Mouse (Mus musculus): Measurements from ENCODE around the gene Vps9d1. TPM values are rescaled to one million over a fixed set of nuclear protein-coding genes. Genes with fewer than 3 reads are reported as not detected.
A peak's percentile ranks its signal among the peaks of the same experiment; 100 is the strongest.
"Not testable (repeated sequence)": the region's sequence is repeated elsewhere in the genome, so short reads cannot be mapped to it uniquely, and the experiment has no call there.

Gene Vps9d1
- polyA plus RNA-seq, 1 experiment: 30.1 TPM

- H3K4me3 ChIP-seq (replicated peaks; ENCODE audit: control insufficient read depth, low read depth, low read length): peak within 1 kb of the TSS; percentile 86
- WGBS: 3% methylated on average over 57 of the region's 57 CpGs
- H3K27ac ChIP-seq (ENCODE audit: control insufficient read depth, insufficient read depth, low read depth, low read length, poor library complexity): no peak within 1 kb of the TSS
- TF ChIP-seq CTCF (IDR thresholded peaks at IDR 0.05; ENCODE audit: control insufficient read depth, insufficient read depth, low read length) (0 out of 2 replicates have a peak, but pooled peaks have one; percentile 1), POLR2A (IDR thresholded peaks at IDR 0.05; ENCODE audit: borderline replicate concordance, control insufficient read depth, low read depth, low read length) (peak; percentile 57; the same call in 1 of the 2 replicates)
- H3K4me1 ChIP-seq (ENCODE audit: control insufficient read depth, insufficient read depth, low read length): peaks cover 2% of the 10 kb centered on the region; the same call in 1 of the 2 replicates
These were observed 18.3 kb downstream of the Vps9d1 start, which contains the start of gene Spata2l for GRCm38 (mm10) chr8:123235520-123236497. Gene Spata2l (minus strand): TSS chr8:123236233.

- TF ChIP-seq CTCF (IDR thresholded peaks at IDR 0.05; ENCODE audit: control insufficient read depth, insufficient read depth, low read length) (no peak), POLR2A (IDR thresholded peaks at IDR 0.05; ENCODE audit: borderline replicate concordance, control insufficient read depth, low read depth, low read length) (no peak)
- H3K4me3 ChIP-seq (replicated peaks; ENCODE audit: control insufficient read depth, low read depth, low read length): peak overlapping the region; percentile 86
- H3K27ac ChIP-seq (ENCODE audit: control insufficient read depth, insufficient read depth, low read depth, low read length, poor library complexity): no peak overlapping the region
- peaks cover 2% of the 10 kb centered on the region; the same call in 1 of the 2 replicates for H3K4me1 ChIP-seq (ENCODE audit: control insufficient read depth, insufficient read depth, low read length)
- WGBS: 35% methylated on average over 13 of the region's 13 CpGs
These were observed 19.1 kb downstream of the Vps9d1 start for GRCm38 (mm10) chr8:123234918-123235519.

GRCm38 (mm10) chr8:123233760-123234159 is 20.4 kb downstream of the Vps9d1 start:
- 83% methylated on average over 11 of the region's 11 CpGs for WGBS

GRCm38 (mm10) chr8:123233300-123233699 is 20.8 kb downstream of the Vps9d1 start:
- Histone ChIP-seq H3K4me1 (ENCODE audit: control insufficient read depth, insufficient read depth, low read length) (peaks cover 2% of the 10 kb centered on the region; the same call in 1 of the 2 replicates), H3K27ac (ENCODE audit: control insufficient read depth, insufficient read depth, low read depth, low read length, poor library complexity) (no peak overlapping the region), H3K4me3 (replicated peaks; ENCODE audit: control insufficient read depth, low read depth, low read length) (no peak overlapping the region)
- TF ChIP-seq CTCF (IDR thresholded peaks at IDR 0.05; ENCODE audit: control insufficient read depth, insufficient read depth, low read length) (no peak), POLR2A (IDR thresholded peaks at IDR 0.05; ENCODE audit: borderline replicate concordance, control insufficient read depth, low read depth, low read length) (no peak)
- WGBS: 79% methylated on average over 13 of the region's 13 CpGs

More at GRCm38 (mm10) chr8:123233760-123234159, 20.4 kb downstream of the Vps9d1 start:
- no peak for TF ChIP-seq CTCF (IDR thresholded peaks at IDR 0.05; ENCODE audit: control insufficient read depth, insufficient read depth, low read length)
- TF ChIP-seq POLR2A (IDR thresholded peaks at IDR 0.05; ENCODE audit: borderline replicate concordance, control insufficient read depth, low read depth, low read length): no peak
- Histone ChIP-seq H3K27ac (ENCODE audit: control insufficient read depth, insufficient read depth, low read depth, low read length, poor library complexity) (no peak overlapping the region), H3K4me1 (ENCODE audit: control insufficient read depth, insufficient read depth, low read length) (peaks cover 2% of the 10 kb centered on the region; the same call in 1 of the 2 replicates), H3K4me3 (replicated peaks; ENCODE audit: control insufficient read depth, low read depth, low read length) (no peak overlapping the region)

- Histone ChIP-seq H3K4me1 (ENCODE audit: control insufficient read depth, insufficient read depth, low read length) (peaks cover 2% of the 10 kb centered on the region; the same call in 1 of the 2 replicates), H3K4me3 (replicated peaks; ENCODE audit: control insufficient read depth, low read depth, low read length) (no peak overlapping the region), H3K27ac (ENCODE audit: control insufficient read depth, insufficient read depth, low read depth, low read length, poor library complexity) (no peak overlapping the region)
- 65% methylated on average over 7 of the region's 7 CpGs for WGBS
- no peak for TF ChIP-seq CTCF (IDR thresholded peaks at IDR 0.05; ENCODE audit: control insufficient read depth, insufficient read depth, low read length)
- TF ChIP-seq POLR2A (IDR thresholded peaks at IDR 0.05; ENCODE audit: borderline replicate concordance, control insufficient read depth, low read depth, low read length): no peak
These were observed 21.6 kb downstream of the Vps9d1 start for GRCm38 (mm10) chr8:123232553-123232952.

GRCm38 (mm10) chr8:123231742-123232141 is 22.4 kb downstream of the Vps9d1 start:
- no peak overlapping the region for H3K4me3 ChIP-seq (replicated peaks; ENCODE audit: control insufficient read depth, low read depth, low read length)
- H3K27ac ChIP-seq (ENCODE audit: control insufficient read depth, insufficient read depth, low read depth, low read length, poor library complexity): no peak overlapping the region
- TF ChIP-seq CTCF (IDR thresholded peaks at IDR 0.05; ENCODE audit: control insufficient read depth, insufficient read depth, low read length) (no peak), POLR2A (IDR thresholded peaks at IDR 0.05; ENCODE audit: borderline replicate concordance, control insufficient read depth, low read depth, low read length) (no peak)
- WGBS: 75% methylated on average over 5 of the region's 5 CpGs
- H3K4me1 ChIP-seq (ENCODE audit: control insufficient read depth, insufficient read depth, low read length): peaks cover 2% of the 10 kb centered on the region; the same call in 1 of the 2 replicates

GRCm38 (mm10) chr8:123230326-123230725 is 23.8 kb downstream of the Vps9d1 start:
- H3K27ac ChIP-seq (ENCODE audit: control insufficient read depth, insufficient read depth, low read depth, low read length, poor library complexity); H3K4me3 ChIP-seq (replicated peaks; ENCODE audit: control insufficient read depth, low read depth, low read length); H3K4me1 ChIP-seq (ENCODE audit: control insufficient read depth, insufficient read depth, low read length): not testable (repeated sequence)
- 75% methylated on average over 11 of the region's 11 CpGs for WGBS

- H3K4me3 ChIP-seq (replicated peaks; ENCODE audit: control insufficient read depth, low read depth, low read length): no peak overlapping the region
- 82% methylated on average over 1 of the region's 1 CpGs for WGBS
- H3K27ac ChIP-seq (ENCODE audit: control insufficient read depth, insufficient read depth, low read depth, low read length, poor library complexity): no peak overlapping the region
- peaks cover 2% of the 10 kb centered on the region; the same call in 1 of the 2 replicates for H3K4me1 ChIP-seq (ENCODE audit: control insufficient read depth, insufficient read depth, low read length)
- no peak for TF ChIP-seq CTCF (IDR thresholded peaks at IDR 0.05; ENCODE audit: control insufficient read depth, insufficient read depth, low read length)
- no peak for TF ChIP-seq POLR2A (IDR thresholded peaks at IDR 0.05; ENCODE audit: borderline replicate concordance, control insufficient read depth, low read depth, low read length)
These were observed 25.7 kb downstream of the Vps9d1 start for GRCm38 (mm10) chr8:123228416-123228815.
